Mouse (Mus musculus) CH12.LX (cell line): ENCODE results near the gene Naa35.

Experiments used
- CTCF ChIP-seq, 2 experiments: IDR thresholded peaks in 1 of 2; conservative IDR thresholded peaks in 1 of 2; 2 replicates each; pipeline ENCODE4 v1.5.1; 2011 to 2012; ENCODE audit warnings: low read depth in 2 of 2, low read length in 2 of 2, improper control_type of control experiment in 1 of 2, inconsistent platforms in 1 of 2, mild to moderate bottlenecking in 1 of 2, moderate library complexity in 1 of 2
- MAX ChIP-seq: IDR thresholded peaks from 2 replicates; pipeline ENCODE4 v1.6.1; 2011; ENCODE audit warnings: low read length, improper control_type of control experiment
- POLR2A ChIP-seq: IDR thresholded peaks from 2 replicates; pipeline ENCODE4 v1.6.1; 2011; ENCODE audit warnings: low read depth, mild to moderate bottlenecking, improper control_type of control experiment, low read length
- RAD21 ChIP-seq: IDR thresholded peaks from 2 replicates; pipeline ENCODE4 v1.6.1; 2011; ENCODE audit warnings: low read depth, mild to moderate bottlenecking, low read length, improper control_type of control experiment, moderate library complexity
- TBP ChIP-seq: conservative IDR thresholded peaks from 2 replicates; pipeline ENCODE4 v1.6.1; 2011; ENCODE audit warnings: low read depth, low read length, improper control_type of control experiment

- TF ChIP-seq TBP, result no peak
- TF ChIP-seq CTCF (conservative IDR thresholded peaks at IDR 0.05 in 1 of 2, IDR thresholded peaks at IDR 0.05 in 1 of 2; ENCODE audit: low read depth in 2 of 2, low read length in 2 of 2), result no peak
- TF ChIP-seq RAD21, result no peak
- no peak for TF ChIP-seq MAX
- TF ChIP-seq POLR2A, result no peak
These were observed 48.4 kb upstream of the Naa35 start for GRCm38 (mm10) chr13:59536631-59537030.
